Mouse (Mus musculus): Measurements from ENCODE around the gene Elp1. TPM values are rescaled to one million over a fixed set of nuclear protein-coding genes. Genes with fewer than 3 reads are reported as not detected.

Elp1 gene
- total RNA-seq (2022), result 10 to 100 TPM; 62.8 to 82.3 (median 70.2) TPM

GRCm38 (mm10) chr4:56801907-56802668 is at the start of gene Elp1, which contains the start of gene Fam206a:
Elp1 (minus strand) TSS chr4:56802331.
Fam206a (plus strand) TSS chr4:56802345.
- peak; percentile 91 to 99 for DNase-seq (ENCODE audit: low spot score in 2 of 2)

- no peak for DNase-seq (ENCODE audit: low spot score in 2 of 2)
Measured at GRCm38 (mm10) chr4:56850724-56851123, 48.6 kb upstream of the Elp1 start.

GRCm38 (mm10) chr4:56848044-56848443 is 45.9 kb upstream of the Elp1 start:
- DNase-seq (ENCODE audit: low spot score in 2 of 2), result no peak

- DNase-seq (ENCODE audit: low spot score in 2 of 2), result no peak
Measured at GRCm38 (mm10) chr4:56847400-56847799, 45.3 kb upstream of the Elp1 start.

GRCm38 (mm10) chr4:56845896-56846533 is 43.9 kb upstream of the Elp1 start:
- DNase-seq (ENCODE audit: low spot score in 2 of 2), result no peak

GRCm38 (mm10) chr4:56844911-56845310 is 42.8 kb upstream of the Elp1 start:
- DNase-seq (ENCODE audit: low spot score in 2 of 2), result no peak

GRCm38 (mm10) chr4:56843963-56844362 is 41.8 kb upstream of the Elp1 start:
- DNase-seq (ENCODE audit: low spot score in 2 of 2), result no peak

GRCm38 (mm10) chr4:56842501-56842900 is 40.4 kb upstream of the Elp1 start:
- no peak for DNase-seq (ENCODE audit: low spot score in 2 of 2)

- no peak for DNase-seq (ENCODE audit: low spot score in 2 of 2)
Measured at GRCm38 (mm10) chr4:56840297-56840696, 38.2 kb upstream of the Elp1 start.

GRCm38 (mm10) chr4:56837661-56838060 is 35.5 kb upstream of the Elp1 start:
- DNase-seq (ENCODE audit: low spot score in 2 of 2), result no peak

GRCm38 (mm10) chr4:56831998-56832397 is 29.9 kb upstream of the Elp1 start:
- no peak for DNase-seq (ENCODE audit: low spot score in 2 of 2)

- no peak for DNase-seq (ENCODE audit: low spot score in 2 of 2)
Measured at GRCm38 (mm10) chr4:56831013-56831609, 29.0 kb upstream of the Elp1 start.

GRCm38 (mm10) chr4:56829511-56829921 is 27.4 kb upstream of the Elp1 start:
- DNase-seq (ENCODE audit: low spot score in 2 of 2), result no peak

GRCm38 (mm10) chr4:56828932-56829331 is 26.8 kb upstream of the Elp1 start:
- no peak for DNase-seq (ENCODE audit: low spot score in 2 of 2)

GRCm38 (mm10) chr4:56824231-56824630 is 22.1 kb upstream of the Elp1 start:
- DNase-seq (ENCODE audit: low spot score in 2 of 2), result no peak

- DNase-seq (ENCODE audit: low spot score in 2 of 2), result no peak
Measured at GRCm38 (mm10) chr4:56820017-56820550, 18.0 kb upstream of the Elp1 start.

GRCm38 (mm10) chr4:56815131-56815530 is 13.0 kb upstream of the Elp1 start:
- no peak for DNase-seq (ENCODE audit: low spot score in 2 of 2)

- DNase-seq (ENCODE audit: low spot score in 2 of 2), result no peak
Measured at GRCm38 (mm10) chr4:56812096-56812495, 10.0 kb upstream of the Elp1 start.

- DNase-seq (ENCODE audit: low spot score in 2 of 2), result no peak
Measured at GRCm38 (mm10) chr4:56811642-56812041, 9.5 kb upstream of the Elp1 start.

GRCm38 (mm10) chr4:56809050-56809449 is 6.9 kb upstream of the Elp1 start:
- DNase-seq (ENCODE audit: low spot score in 2 of 2), result no peak

- DNase-seq (ENCODE audit: low spot score in 2 of 2), result no peak
Measured at GRCm38 (mm10) chr4:56802669-56803150, 579 bp upstream of the Elp1 start.

- no peak for DNase-seq (ENCODE audit: low spot score in 2 of 2)
Measured at GRCm38 (mm10) chr4:56791373-56791772, 10.8 kb downstream of the Elp1 start.

Measured in left cerebral cortex, adult 8-10 months (tissue).